Comparison of ENCODE assay signal across 24 mouse cellular contexts in the genomic region with DNA sequence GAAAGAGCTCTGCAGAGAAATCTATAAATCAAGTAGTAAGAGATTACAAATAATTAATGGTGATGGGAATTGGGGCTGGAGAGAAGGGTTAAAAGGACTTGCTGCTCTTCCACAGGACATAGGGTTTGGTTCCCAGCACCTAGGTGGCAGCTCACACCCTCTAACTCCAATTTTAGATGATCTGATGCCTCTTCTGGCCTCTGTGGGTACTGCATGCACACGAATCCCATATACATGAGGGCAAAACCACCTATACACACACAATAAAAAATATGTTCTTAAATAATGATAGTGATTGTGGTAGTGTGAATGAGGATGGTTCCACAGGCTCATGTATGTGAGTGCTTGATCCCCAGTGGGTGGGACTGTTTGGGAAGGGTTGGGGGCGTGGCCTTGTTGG.
A peak's percentile ranks its signal among the peaks of the same experiment; 100 is the strongest.
DNase-seq lines count a peak whose midpoint lies in the region; ATAC-seq and TF ChIP-seq lines count a peak whose summit lies in the region.
"Had no signal": no experiment of that assay in that cellular context is flagged by ENCODE, and none has a peak within 500 bp of the region (broad histone marks: within the 10 kb centered on the region; RNA-seq: fewer than 3 reads in every experiment).

No protein-coding gene starts in this region.

- no peaks in the 10 kb centered on the region for H3K79me2 ChIP-seq in heart, adult 2 months (replicated peaks; ENCODE audit: control insufficient read depth, insufficient read depth, low read length)

- H3K4me3 ChIP-seq in heart, adult 2 months: no peak overlapping the region
- no peak overlapping the region for H3K4me3 ChIP-seq in liver, postnatal 0 days (ENCODE audit: low read depth, low read length)
- no peak overlapping the region for H3K4me3 ChIP-seq in forebrain, postnatal 0 days (ENCODE audit: low read depth, low read length)
- H3K4me3 ChIP-seq: erythroblast, embryonic 14.5 days; heart, embryonic 10.5 days; heart, embryonic 15.5 days; hindbrain, embryonic 13.5 days; limb, embryonic 10.5 days; limb, embryonic 15.5 days had no signal

- H3K4me2 ChIP-seq in liver, postnatal 0 days (ENCODE audit: low read depth, low read length): no peak overlapping the region
- H3K4me2 ChIP-seq in forebrain, postnatal 0 days (ENCODE audit: low read depth): no peak overlapping the region
- H3K4me2 ChIP-seq: heart, embryonic 15.5 days; hindbrain, embryonic 13.5 days; limb, embryonic 15.5 days; midbrain, embryonic 11.5 days had no signal

- H3K27me3 ChIP-seq in heart, adult 2 months (ENCODE audit: control insufficient read depth, insufficient read depth, low read length): no peaks in the 10 kb centered on the region
- 0 out of 2 replicates have a peak, but pooled peaks cover 2% of the 10 kb centered on the region for H3K27me3 ChIP-seq in liver, postnatal 0 days (ENCODE audit: insufficient read depth, low read length)
- H3K27me3 ChIP-seq in forebrain, postnatal 0 days (ENCODE audit: insufficient read depth, low read length): no peaks in the 10 kb centered on the region
- H3K27me3 ChIP-seq: heart, embryonic 15.5 days; limb, embryonic 15.5 days had no signal

- no peaks in the 10 kb centered on the region for H3K4me1 ChIP-seq in heart, adult 2 months (ENCODE audit: control insufficient read depth, insufficient read depth, low read length)
- H3K4me1 ChIP-seq in liver, postnatal 0 days (ENCODE audit: insufficient read depth): no peaks in the 10 kb centered on the region
- H3K4me1 ChIP-seq in forebrain, postnatal 0 days (ENCODE audit: insufficient read depth): no peaks in the 10 kb centered on the region
- H3K4me1 ChIP-seq: heart, embryonic 15.5 days; hindbrain, embryonic 13.5 days; limb, embryonic 10.5 days; limb, embryonic 15.5 days had no signal

- 86% methylated on average over 2 of the region's 2 CpGs for WGBS in heart, adult 2 months
- 58% methylated on average over 2 of the region's 2 CpGs for WGBS in liver, postnatal 0 days (ENCODE audit: insufficient replicate concordance)
- WGBS in forebrain, postnatal 0 days: 82% methylated on average over 2 of the region's 2 CpGs

- ATAC-seq in liver, postnatal 0 days: no peak
- no peak for ATAC-seq in granulocyte monocyte progenitor cell, adult 5-6 weeks (replicated peaks; ENCODE audit: poor library complexity, severe bottlenecking)
- no peak for ATAC-seq in forebrain, postnatal 0 days
- ATAC-seq: forebrain, embryonic 16.5 days; inflammation-experienced regulatory T-cells, adult 6 months had no signal

- TF ChIP-seq EP300 in heart, adult 2 months (IDR thresholded peaks at IDR 0.05; ENCODE audit: insufficient read depth, low read depth, low read length): no peak
- no peak for TF ChIP-seq EP300 in liver, postnatal 0 days (IDR thresholded peaks at IDR 0.05; ENCODE audit: low read depth)

- H3K36me3 ChIP-seq in heart, adult 2 months (ENCODE audit: control insufficient read depth, insufficient read depth, low read length): no peaks in the 10 kb centered on the region
- no peaks in the 10 kb centered on the region for H3K36me3 ChIP-seq in liver, postnatal 0 days (replicated peaks; ENCODE audit: insufficient read depth, low read length)
- H3K36me3 ChIP-seq in forebrain, postnatal 0 days (ENCODE audit: insufficient read depth): no peaks in the 10 kb centered on the region
- H3K36me3 ChIP-seq: heart, embryonic 10.5 days; heart, embryonic 15.5 days; hindbrain, embryonic 13.5 days; limb, embryonic 10.5 days; limb, embryonic 15.5 days had no signal

- H3K27ac ChIP-seq in heart, adult 2 months: no peak overlapping the region
- H3K27ac ChIP-seq in liver, postnatal 0 days (ENCODE audit: low read depth): no peak overlapping the region
- H3K27ac ChIP-seq in forebrain, postnatal 0 days (ENCODE audit: low read depth, low read length): no peak overlapping the region
- H3K27ac ChIP-seq: heart, embryonic 10.5 days; heart, embryonic 15.5 days; hindbrain, embryonic 13.5 days; limb, embryonic 10.5 days; limb, embryonic 15.5 days had no signal

- no peak for TF ChIP-seq POLR2A in heart, adult 2 months (IDR thresholded peaks at IDR 0.05; ENCODE audit: insufficient read depth, low read depth, low read length)
- TF ChIP-seq POLR2A in brain, embryonic 14.5 days (IDR thresholded peaks at IDR 0.05; ENCODE audit: borderline replicate concordance, extremely low read depth, insufficient read depth, insufficient read length, poor library complexity, severe bottlenecking): no peak

- intact Hi-C loops in heart, adult 2 months (cut with DNase I): no loop called here
- intact Hi-C loops in heart, postnatal 36 days (cut with DNase I): no loop called here

- no peaks in the 10 kb centered on the region for H3K9me3 ChIP-seq in liver, postnatal 0 days (ENCODE audit: low read length)
- H3K9me3 ChIP-seq in forebrain, postnatal 0 days (ENCODE audit: low read length): no peaks in the 10 kb centered on the region
- H3K9me3 ChIP-seq: heart, embryonic 10.5 days; heart, embryonic 15.5 days; limb, embryonic 10.5 days had no signal

- DNase-seq in heart, adult 2 months: no peak
- DNase-seq in heart, postnatal 36 days: no peak
- no peak for DNase-seq in liver, postnatal 0 days
- DNase-seq in liver: no peak
- DNase-seq in ES-CJ7 (ENCODE audit: low read depth, low spot score): peak; percentile 45
- no peak for DNase-seq in brain, embryonic 14.5 days (ENCODE audit: low read depth)
- DNase-seq in forebrain, postnatal 0 days: no peak
- DNase-seq: adrenal gland, postnatal 25 days; cerebellum, adult 18-20 months; cerebellum, postnatal 14 days; kidney, adult 11 months; kidney, postnatal 36 days; layer of hippocampus, postnatal 36 days; lung, postnatal 14 days had no signal

- H3K9ac ChIP-seq in heart, adult 2 months (ENCODE audit: low read depth, low read length): no peak overlapping the region
- no peak overlapping the region for H3K9ac ChIP-seq in liver, postnatal 0 days (replicated peaks)
- no peak overlapping the region for H3K9ac ChIP-seq in forebrain, postnatal 0 days
- H3K9ac ChIP-seq: heart, embryonic 15.5 days; hindbrain, embryonic 13.5 days; limb, embryonic 15.5 days had no signal

- TF ChIP-seq CTCF in heart, adult 2 months (IDR thresholded peaks at IDR 0.05): 0 out of 2 replicates have a peak, but pooled peaks have one; percentile 9
- peak; percentile 34 for TF ChIP-seq CTCF in liver, postnatal 0 days (IDR thresholded peaks at IDR 0.05; ENCODE audit: low read depth)
- 0 out of 2 replicates have a peak, but pooled peaks have one; percentile 2 for TF ChIP-seq CTCF in brain, embryonic 14.5 days (IDR thresholded peaks at IDR 0.05; ENCODE audit: borderline replicate concordance, extremely low read depth, insufficient read depth, insufficient read length)
- TF ChIP-seq CTCF in forebrain, postnatal 0 days (IDR thresholded peaks at IDR 0.05; ENCODE audit: low read depth): no peak
